Comparison of ENCODE assay signal across 28 mouse cellular contexts in genomic region chr4:123745221-123745775, GRCm38 (mm10). TPM values are rescaled to one million over a fixed set of nuclear protein-coding genes. Genes with fewer than 3 reads are reported as not detected.
DNase-seq lines count a peak whose midpoint lies in the region; ATAC-seq and TF ChIP-seq lines count a peak whose summit lies in the region.
"Had no signal": no experiment of that assay in that cellular context is flagged by ENCODE, and none has a peak within 500 bp of the region (broad histone marks: within the 10 kb centered on the region; RNA-seq: fewer than 3 reads in every experiment).

No protein-coding gene starts in this region.

- peaks cover 7% of the 10 kb centered on the region for H3K79me2 ChIP-seq in heart, adult 2 months (replicated peaks; ENCODE audit: control insufficient read depth, insufficient read depth, low read length)

- H3K27me3 ChIP-seq in heart, adult 2 months (ENCODE audit: control insufficient read depth, insufficient read depth, low read length): no peaks in the 10 kb centered on the region
- H3K27me3 ChIP-seq in megakaryocyte, embryonic 14.5 days (replicated peaks): no peaks in the 10 kb centered on the region
- H3K27me3 ChIP-seq in splenic B cell, adult 2 months (ENCODE audit: control insufficient read depth, insufficient read depth, low read length, poor library complexity, severe bottlenecking): no peaks in the 10 kb centered on the region
- H3K27me3 ChIP-seq: embryonic facial prominence, embryonic 15.5 days; heart, embryonic 15.5 days; limb, embryonic 15.5 days; midbrain, embryonic 15.5 days; neural tube, embryonic 12.5 days; Patski had no signal

- peaks cover 12% of the 10 kb centered on the region for H3K36me3 ChIP-seq in heart, adult 2 months (ENCODE audit: control insufficient read depth, insufficient read depth, low read length)
- H3K36me3 ChIP-seq in megakaryocyte, embryonic 14.5 days (replicated peaks; ENCODE audit: low read length): peaks cover 64% of the 10 kb centered on the region
- 0 out of 2 replicates have a peak, but pooled peaks cover 4% of the 10 kb centered on the region for H3K36me3 ChIP-seq in splenic B cell, adult 2 months (ENCODE audit: control insufficient read depth, insufficient read depth, low read length, poor library complexity, severe bottlenecking)

- no peak for ATAC-seq in megakaryocyte, adult 5-6 weeks (ENCODE audit: poor library complexity, severe bottlenecking)
- ATAC-seq: CD4-positive, CD25-positive, alpha-beta regulatory T cell, adult 4 months; forebrain, embryonic 14.5 days; midbrain, embryonic 15.5 days; Patski had no signal

- TF ChIP-seq POLR2A in heart, adult 2 months (IDR thresholded peaks at IDR 0.05; ENCODE audit: insufficient read depth, low read depth, low read length): no peak

- H3K4me3 ChIP-seq in heart, adult 2 months: no peak overlapping the region
- peak overlapping the region; percentile 23 for H3K4me3 ChIP-seq in megakaryocyte, embryonic 14.5 days (replicated peaks)
- H3K4me3 ChIP-seq: embryonic facial prominence, embryonic 15.5 days; heart, embryonic 15.5 days; limb, embryonic 15.5 days; midbrain, embryonic 15.5 days; neural tube, embryonic 12.5 days had no signal

- TF ChIP-seq CTCF in heart, adult 2 months (IDR thresholded peaks at IDR 0.05): no peak

- H3K9me3 ChIP-seq in megakaryocyte, embryonic 14.5 days: no peaks in the 10 kb centered on the region
- H3K9me3 ChIP-seq: embryonic facial prominence, embryonic 15.5 days; heart, embryonic 15.5 days; limb, embryonic 15.5 days; midbrain, embryonic 15.5 days; neural tube, embryonic 12.5 days had no signal

- no peak overlapping the region for H3K27ac ChIP-seq in heart, adult 2 months
- H3K27ac ChIP-seq: embryonic facial prominence, embryonic 15.5 days; heart, embryonic 15.5 days; hindbrain, embryonic 14.5 days; limb, embryonic 15.5 days; midbrain, embryonic 15.5 days; neural tube, embryonic 12.5 days had no signal

- peaks cover 7% of the 10 kb centered on the region for H3K4me1 ChIP-seq in heart, adult 2 months (ENCODE audit: control insufficient read depth, insufficient read depth, low read length)
- peaks cover 64% of the 10 kb centered on the region for H3K4me1 ChIP-seq in megakaryocyte, embryonic 14.5 days

- 86% methylated on average over 4 of the region's 4 CpGs for WGBS in heart, adult 2 months

- H3K9ac ChIP-seq in heart, adult 2 months (ENCODE audit: low read depth, low read length): no peak overlapping the region
- H3K9ac ChIP-seq: embryonic facial prominence, embryonic 15.5 days; heart, embryonic 15.5 days; hindbrain, embryonic 14.5 days; limb, embryonic 15.5 days; midbrain, embryonic 15.5 days; neural tube, embryonic 12.5 days had no signal

- no peak for TF ChIP-seq EP300 in heart, adult 2 months (IDR thresholded peaks at IDR 0.05; ENCODE audit: insufficient read depth, low read depth, low read length)

- intact Hi-C loops in heart, adult 2 months (cut with DNase I): no loop called here

- peak; percentile 66 for DNase-seq in heart, adult 11 months
- no peak for DNase-seq in heart, adult 2 months
- peak; percentile 40 for DNase-seq in adrenal gland, postnatal 10 days
- DNase-seq in splenic B cell, adult 2 months (ENCODE audit: low read depth, low spot score): peak; percentile 15
- DNase-seq in spleen, postnatal 36 days (ENCODE audit: low spot score in 2 of 2): no peak
- DNase-seq in urinary bladder, adult 18-20 months (ENCODE audit: low spot score in 2 of 2): no peak
- DNase-seq: cerebellum, adult 2 months; gastrocnemius, postnatal 25 days; heart, postnatal 4 days; kidney, adult 8-10 months; kidney, postnatal 10 days; left cerebral cortex, postnatal 4 days; lung, adult 18-20 months; lung, postnatal 14 days; thymus, postnatal 25 days had no signal

RNA-seq across cellular contexts. Expression of gene Akirin1, which starts 4.8 kb away (rescaled TPM):
- total RNA-seq in heart, adult 2 months (2021): 10 to 100 TPM; 24.2 to 28.3 TPM
- polyA plus RNA-seq in heart, adult 2 months (2012; rRNA removed): 13.4 and 19.2 TPM in 2 replicates
- 189 and 1,056 TPM in 2 replicates for polyA plus RNA-seq in megakaryocyte, embryonic 14.5 days (2012; ENCODE audit: insufficient read depth, low replicate concordance)
- 74.3 and 79.4 TPM in 2 replicates for total RNA-seq in megakaryocyte, adult 5-6 weeks (2015)
- total RNA-seq in megakaryocyte, adult 5-6 weeks (2017): 34.1 and 35.0 TPM in 2 replicates
- 10 to 100 TPM; 42.3 to 50.1 TPM for total RNA-seq in adrenal gland, postnatal 10 days (2021)

RNA-seq across cellular contexts. Expression of gene Ndufs5, which starts 27.3 kb away (rescaled TPM):
- 100 to 1,000 TPM; 410 to 474 TPM for total RNA-seq in heart, adult 2 months (2021)
- polyA plus RNA-seq in heart, adult 2 months (2012; rRNA removed): 197 and 331 TPM in 2 replicates
- 4.2 and 79.5 TPM in 2 replicates for polyA plus RNA-seq in megakaryocyte, embryonic 14.5 days (2012; ENCODE audit: insufficient read depth, low replicate concordance)
- total RNA-seq in megakaryocyte, adult 5-6 weeks (2015): 109 and 130 TPM in 2 replicates
- total RNA-seq in megakaryocyte, adult 5-6 weeks (2017): 110 and 139 TPM in 2 replicates
- 100 to 1,000 TPM; 371 to 393 TPM for total RNA-seq in adrenal gland, postnatal 10 days (2021)

RNA-seq across cellular contexts. Expression of gene Rhbdl2, which starts 42.4 kb away (rescaled TPM):
- not detected for total RNA-seq in heart, adult 2 months (2021)
- polyA plus RNA-seq in heart, adult 2 months (2012; rRNA removed): 0.23 and 0.33 TPM in 2 replicates
- polyA plus RNA-seq in megakaryocyte, embryonic 14.5 days (2012; ENCODE audit: insufficient read depth, low replicate concordance): not detected in 2 replicates
- not detected in 2 replicates for total RNA-seq in megakaryocyte, adult 5-6 weeks (2015)
- not detected in 2 replicates for total RNA-seq in megakaryocyte, adult 5-6 weeks (2017)
- 1 to 10 TPM; 1.3 to 2.3 TPM for total RNA-seq in adrenal gland, postnatal 10 days (2021)
- total RNA-seq: common myeloid progenitor, adult 5-6 weeks; megakaryocyte-erythroid progenitor cell, adult 5-6 weeks had no signal

Comparison
In these comparisons a context has a peak if more than half of its experiments do, and no peak if none do; other contexts are left out.
1. DNase-seq: peak in heart, adult 11 months (single experiment), adrenal gland, postnatal 10 days (single experiment) and splenic B cell, adult 2 months (single experiment); none in heart, adult 2 months (0 of 2), spleen, postnatal 36 days (0 of 2) and urinary bladder, adult 18-20 months (0 of 2).